In genomic region chr13:94058642-94059222, GRCm38 (mm10) we compare ENCODE assay signal across 10 mouse cellular contexts. TPM values are rescaled to one million over a fixed set of nuclear protein-coding genes. Genes with fewer than 3 reads are reported as not detected.
DNase-seq lines count a peak whose midpoint lies in the region; ATAC-seq and TF ChIP-seq lines count a peak whose summit lies in the region.
"Had no signal": no experiment of that assay in that cellular context is flagged by ENCODE, and none has a peak within 500 bp of the region (broad histone marks: within the 10 kb centered on the region; RNA-seq: fewer than 3 reads in every experiment).

No protein-coding gene starts in this region.

- peak overlapping the region; percentile 85 for H3K4me3 ChIP-seq in heart, embryonic 15.5 days
- peak overlapping the region; percentile 51 for H3K4me3 ChIP-seq in cortical plate, adult 2 months (ENCODE audit: insufficient read depth, low read length)
- H3K4me3 ChIP-seq in hindbrain, embryonic 16.5 days (ENCODE audit: low read length): peak overlapping the region; percentile 57
- peak overlapping the region; percentile 66 for H3K4me3 ChIP-seq in midbrain, embryonic 15.5 days

- H3K4me2 ChIP-seq in heart, embryonic 15.5 days: peak overlapping the region; percentile 95
- H3K4me2 ChIP-seq in hindbrain, embryonic 16.5 days (ENCODE audit: low read length): peak overlapping the region; percentile 98
- peak overlapping the region; percentile 98 for H3K4me2 ChIP-seq in midbrain, embryonic 15.5 days

- H3K4me1 ChIP-seq in heart, embryonic 15.5 days (replicated peaks): peaks cover 30% of the 10 kb centered on the region
- peaks cover 3% of the 10 kb centered on the region; the same call in 1 of the 2 replicates for H3K4me1 ChIP-seq in cortical plate, adult 2 months (ENCODE audit: control insufficient read depth, insufficient read depth, low read length)
- peaks cover 13% of the 10 kb centered on the region for H3K4me1 ChIP-seq in hindbrain, embryonic 16.5 days (ENCODE audit: control insufficient read depth, insufficient read depth, low read depth, low read length)
- peaks cover 20% of the 10 kb centered on the region for H3K4me1 ChIP-seq in midbrain, embryonic 15.5 days

- no peaks in the 10 kb centered on the region for H3K36me3 ChIP-seq in heart, embryonic 15.5 days
- no peaks in the 10 kb centered on the region for H3K36me3 ChIP-seq in hindbrain, embryonic 16.5 days (ENCODE audit: control insufficient read depth, insufficient read depth, low read length)
- no peaks in the 10 kb centered on the region for H3K36me3 ChIP-seq in midbrain, embryonic 15.5 days (replicated peaks)

- no peak for DNase-seq in heart, postnatal 25 days (ENCODE audit: low spot score)
- no peak for DNase-seq in cerebellum, adult 11 months
- DNase-seq in left cerebral cortex, postnatal 14 days (ENCODE audit: low spot score in 2 of 2): no peak
- no peak for DNase-seq in kidney, adult 11 months
- DNase-seq: cerebellum, adult 11-12 months; layer of hippocampus, adult 9-11 months had no signal

- H3K9me3 ChIP-seq in heart, embryonic 15.5 days (replicated peaks): no peaks in the 10 kb centered on the region
- H3K9me3 ChIP-seq in hindbrain, embryonic 16.5 days (ENCODE audit: control insufficient read depth, low read length): no peaks in the 10 kb centered on the region
- H3K9me3 ChIP-seq in midbrain, embryonic 15.5 days: no peaks in the 10 kb centered on the region

- intact Hi-C loops in heart, postnatal 25 days (cut with DNase I): loop anchor here (5.0 kb wide), 2 partner anchors 201 to 221 kb away; no protein-coding TSS in a partner anchor
- intact Hi-C loops in left cerebral cortex, postnatal 14 days (cut with DNase I): no loop called here

- H3K9ac ChIP-seq in heart, embryonic 15.5 days: peak overlapping the region; percentile 88
- no peak overlapping the region for H3K9ac ChIP-seq in hindbrain, embryonic 16.5 days (ENCODE audit: low read depth, low read length)
- H3K9ac ChIP-seq in midbrain, embryonic 15.5 days: no peak overlapping the region

- WGBS in heart, embryonic 15.5 days: 37% methylated on average over 6 of the region's 6 CpGs
- 40% methylated on average over 6 of the region's 6 CpGs for WGBS in hindbrain, embryonic 16.5 days
- 39% methylated on average over 6 of the region's 6 CpGs for WGBS in midbrain, embryonic 15.5 days

- no peak for ATAC-seq in heart, embryonic 15.5 days (replicated peaks; ENCODE audit: insufficient number of reproducible peaks, insufficient read depth, low FRiP score, low read depth)
- no peak for ATAC-seq in hindbrain, embryonic 16.5 days
- no peak for ATAC-seq in midbrain, embryonic 15.5 days (replicated peaks)

- no peak for TF ChIP-seq POLR2A in cortical plate, adult 2 months (IDR thresholded peaks at IDR 0.05; ENCODE audit: extremely low read depth, insufficient read depth, low read length)

- no peaks in the 10 kb centered on the region for H3K27me3 ChIP-seq in heart, embryonic 15.5 days
- H3K27me3 ChIP-seq in hindbrain, embryonic 16.5 days (replicated peaks; ENCODE audit: control insufficient read depth, insufficient read depth, low read length): peaks cover 10% of the 10 kb centered on the region; the same call in 1 of the 2 replicates
- H3K27me3 ChIP-seq in midbrain, embryonic 15.5 days (replicated peaks): peaks cover 11% of the 10 kb centered on the region

- no peak for TF ChIP-seq CTCF in cortical plate, adult 2 months (IDR thresholded peaks at IDR 0.05; ENCODE audit: extremely low read depth, insufficient read depth, low read length)

- H3K27ac ChIP-seq in heart, embryonic 15.5 days: peak overlapping the region; percentile 84; the same call in 1 of the 2 replicates
- H3K27ac ChIP-seq in cortical plate, adult 2 months (ENCODE audit: insufficient read depth, low read length): no peak overlapping the region
- no peak overlapping the region for H3K27ac ChIP-seq in hindbrain, embryonic 16.5 days (ENCODE audit: low read depth, low read length)
- H3K27ac ChIP-seq in midbrain, embryonic 15.5 days: no peak overlapping the region

RNA-seq across cellular contexts. Expression of gene Lhfpl2, which starts 1.1 kb away (rescaled TPM):
- polyA plus RNA-seq in heart, embryonic 15.5 days (2015; fragmentation: Nextera tagmentation; extraction: Ambion mirVana): 24.9 and 33.7 TPM in 2 replicates
- 1 to 10 TPM; 4.5 to 6.4 TPM for total RNA-seq in heart, postnatal 25 days (2021)
- polyA plus RNA-seq in cortical plate, adult 2 months (2012; rRNA removed): 10.8 TPM in 2 replicates
- 21.0 and 21.6 TPM in 2 replicates for polyA plus RNA-seq in hindbrain, embryonic 16.5 days (2015; fragmentation: Nextera tagmentation; extraction: Ambion mirVana)
- 16.3 and 16.8 TPM in 2 replicates for polyA plus RNA-seq in midbrain, embryonic 15.5 days (2015; fragmentation: Nextera tagmentation; extraction: Ambion mirVana)
- total RNA-seq in left cerebral cortex, postnatal 14 days (2021): 10 to 100 TPM; 20.8 TPM
